Mouse (Mus musculus) forebrain, embryonic 16.5 days (tissue): ENCODE results near the gene Oat. TPM values are rescaled to one million over a fixed set of nuclear protein-coding genes. Genes with fewer than 3 reads are reported as not detected.

Source experiments
- ATAC-seq: fragments of 200-750 bp; cut with Nextera tagmentation; 2 replicates; pipeline ENCODE4 v1.8.0; 2017; ENCODE audit warnings: mild to moderate bottlenecking, moderate library complexity
- H3K27ac ChIP-seq: fragments of 300-500 bp; sonication (generic); 2 replicates; pipeline ENCODE4 v1.5.1; 2014; ENCODE audit warnings: low read length, control low read depth
- H3K27me3 ChIP-seq: fragments of 300-500 bp; sonication (generic); replicated peaks from 2 replicates; pipeline ENCODE4 v1.6.1; 2014; ENCODE audit warnings: low read length; ENCODE audit not compliant: control insufficient read depth, insufficient read depth
- H3K36me3 ChIP-seq: fragments of 300-500 bp; sonication (generic); 2 replicates; pipeline ENCODE4 v1.6.1; 2014; ENCODE audit not compliant: control insufficient read depth, insufficient read depth
- H3K4me1 ChIP-seq: fragments of 300-500 bp; sonication (generic); replicated peaks from 2 replicates; pipeline ENCODE4 v1.6.1; 2014; ENCODE audit warnings: low read length; ENCODE audit not compliant: control insufficient read depth, insufficient read depth
- H3K4me2 ChIP-seq: fragments of 300-500 bp; sonication (generic); 2 replicates; pipeline ENCODE4 v1.6.1; 2014; ENCODE audit warnings: mild to moderate bottlenecking, low read length, control low read depth
- H3K4me3 ChIP-seq: fragments of 300-500 bp; sonication (generic); replicated peaks from 2 replicates; pipeline ENCODE4 v1.5.1; 2014; ENCODE audit warnings: mild to moderate bottlenecking, low read length, control low read depth
- H3K9ac ChIP-seq: fragments of 300-500 bp; sonication (generic); replicated peaks from 2 replicates; pipeline ENCODE4 v1.6.1; 2014; ENCODE audit warnings: low read depth, low read length, control low read depth
- H3K9me3 ChIP-seq: fragments of 300-500 bp; sonication (generic); 2 replicates; pipeline ENCODE4 v1.6.1; 2016; ENCODE audit warnings: low read length; ENCODE audit not compliant: control insufficient read depth
- WGBS: fragments of 180-500 bp; shearing (Covaris S2); extraction: QIAGEN DNeasy Blood & Tissue Kit; methylation state at CpG from one replicate; pipeline ENCODE4 v1.1.7; 2014; 5-methylcytosine and 5-hydroxymethylcytosine counted together
- polyA plus RNA-seq: library from polyadenylated mRNA; unstranded; fragments of >200 nt; fragmentation: Nextera tagmentation; extraction: Ambion mirVana; gene quantifications from 2 replicates; pipeline ENCODE4 v1.2.1, GENCODE M21; 2015

The Oat gene
- polyA plus RNA-seq, 1 experiment from 2014 or later = 111 TPM

GRCm38 (mm10) chr7:132596557-132597250 is 20.5 kb upstream of the Oat start:
- peaks cover 62% of the 10 kb centered on the region for H3K27me3 ChIP-seq
- H3K9ac ChIP-seq = no peak overlapping the region
- H3K4me2 ChIP-seq = peak overlapping the region; percentile 82
- peak overlapping the region; percentile 46 for H3K4me3 ChIP-seq
- H3K36me3 ChIP-seq = no peaks in the 10 kb centered on the region
- no peaks in the 10 kb centered on the region for H3K9me3 ChIP-seq
- peaks cover 26% of the 10 kb centered on the region for H3K4me1 ChIP-seq
- no peak overlapping the region for H3K27ac ChIP-seq
- no peak for ATAC-seq
- WGBS = 4% methylated on average over 26 of the region's 26 CpGs

- H3K4me3 ChIP-seq = no peak overlapping the region
- H3K4me2 ChIP-seq = no peak overlapping the region
- no peak overlapping the region for H3K27ac ChIP-seq
- H3K4me1 ChIP-seq = peaks cover 26% of the 10 kb centered on the region
- ATAC-seq = no peak
- H3K9me3 ChIP-seq = no peaks in the 10 kb centered on the region
- peaks cover 55% of the 10 kb centered on the region for H3K27me3 ChIP-seq
- H3K9ac ChIP-seq = no peak overlapping the region
- 80% methylated on average over 3 of the region's 3 CpGs for WGBS
- H3K36me3 ChIP-seq = no peaks in the 10 kb centered on the region
Measured at GRCm38 (mm10) chr7:132595787-132596186, 19.6 kb upstream of the Oat start.

GRCm38 (mm10) chr7:132594325-132594724 is 18.1 kb upstream of the Oat start:
- ATAC-seq = no peak
- Histone ChIP-seq H3K4me3 (no peak overlapping the region), H3K27ac (no peak overlapping the region), H3K36me3 (no peaks in the 10 kb centered on the region), H3K27me3 (peaks cover 42% of the 10 kb centered on the region), H3K9me3 (no peaks in the 10 kb centered on the region), H3K4me1 (peaks cover 18% of the 10 kb centered on the region), H3K9ac (no peak overlapping the region), H3K4me2 (no peak overlapping the region)
- WGBS = 88% methylated on average over 2 of the region's 2 CpGs

GRCm38 (mm10) chr7:132593762-132594161 is 17.6 kb upstream of the Oat start:
- no peak for ATAC-seq
- Histone ChIP-seq H3K4me2 (no peak overlapping the region), H3K9ac (no peak overlapping the region), H3K4me1 (peaks cover 14% of the 10 kb centered on the region), H3K4me3 (no peak overlapping the region), H3K27me3 (peaks cover 36% of the 10 kb centered on the region), H3K9me3 (no peaks in the 10 kb centered on the region), H3K36me3 (no peaks in the 10 kb centered on the region), H3K27ac (no peak overlapping the region)
- 70% methylated on average over 2 of the region's 2 CpGs for WGBS

- Histone ChIP-seq H3K9ac (no peak overlapping the region), H3K9me3 (no peaks in the 10 kb centered on the region), H3K36me3 (no peaks in the 10 kb centered on the region), H3K4me1 (no peaks in the 10 kb centered on the region), H3K27ac (no peak overlapping the region), H3K4me3 (no peak overlapping the region), H3K4me2 (no peak overlapping the region), H3K27me3 (no peaks in the 10 kb centered on the region; the same call in 1 of the 2 replicates)
- ATAC-seq = no peak
- whole genome bisulfite sequencing = 59% methylated on average over 5 of the region's 5 CpGs
Measured at GRCm38 (mm10) chr7:132589610-132590009, 13.4 kb upstream of the Oat start.

- 71% methylated on average over 5 of the region's 5 CpGs for WGBS
- Histone ChIP-seq H3K4me1 (no peaks in the 10 kb centered on the region), H3K36me3 (no peaks in the 10 kb centered on the region), H3K4me2 (no peak overlapping the region), H3K27me3 (no peaks in the 10 kb centered on the region), H3K9ac (no peak overlapping the region), H3K4me3 (no peak overlapping the region), H3K27ac (no peak overlapping the region), H3K9me3 (no peaks in the 10 kb centered on the region)
- no peak for ATAC-seq
Measured at GRCm38 (mm10) chr7:132587167-132587566, 11.0 kb upstream of the Oat start.

- WGBS = 68% methylated on average over 3 of the region's 3 CpGs
- ATAC-seq = no peak
Measured at GRCm38 (mm10) chr7:132585695-132586491, 9.7 kb upstream of the Oat start.

GRCm38 (mm10) chr7:132581441-132581840 is 5.2 kb upstream of the Oat start:
- WGBS = 100% methylated on average over 2 of the region's 2 CpGs
- Histone ChIP-seq H3K36me3 (no peaks in the 10 kb centered on the region), H3K4me1 (peaks cover 3% of the 10 kb centered on the region), H3K27ac (no peak overlapping the region), H3K9me3 (no peaks in the 10 kb centered on the region), H3K27me3 (no peaks in the 10 kb centered on the region), H3K4me3 (no peak overlapping the region), H3K9ac (no peak overlapping the region), H3K4me2 (no peak overlapping the region)
- ATAC-seq = no peak

More at GRCm38 (mm10) chr7:132585695-132586491, 9.7 kb upstream of the Oat start:
- Histone ChIP-seq H3K36me3 (no peaks in the 10 kb centered on the region), H3K27ac (no peak overlapping the region), H3K4me2 (no peak overlapping the region), H3K4me1 (no peaks in the 10 kb centered on the region), H3K27me3 (no peaks in the 10 kb centered on the region), H3K9ac (no peak overlapping the region), H3K9me3 (no peaks in the 10 kb centered on the region), H3K4me3 (no peak overlapping the region)

GRCm38 (mm10) chr7:132580511-132580910 is 4.3 kb upstream of the Oat start:
- peaks cover 7% of the 10 kb centered on the region for H3K4me1 ChIP-seq
- no peaks in the 10 kb centered on the region for H3K36me3 ChIP-seq
- WGBS = 90% methylated on average over 6 of the region's 6 CpGs
- H3K27me3 ChIP-seq = no peaks in the 10 kb centered on the region
- H3K27ac ChIP-seq = no peak overlapping the region
- no peak overlapping the region for H3K4me2 ChIP-seq
- H3K9ac ChIP-seq = no peak overlapping the region
- no peaks in the 10 kb centered on the region for H3K9me3 ChIP-seq
- H3K4me3 ChIP-seq = no peak overlapping the region
- no peak for ATAC-seq
